Mouse (Mus musculus) lung, postnatal 0 days (tissue): ENCODE data around the gene Ubr7. TPM values are rescaled to one million over a fixed set of nuclear protein-coding genes. Genes with fewer than 3 reads are reported as not detected.

Experiments
- ATAC-seq: fragments of 200-750 bp; cut with Nextera tagmentation; 2 replicates; pipeline ENCODE4 v1.8.0; 2017; ENCODE audit warnings: moderate library complexity
- DNase-seq: peaks from one replicate; pipeline ENCODE4 v3.0.0-alpha.2; 2016; ENCODE audit warnings: low spot score
- H3K27ac ChIP-seq: fragments of 300-500 bp; sonication (generic); 2 replicates; pipeline ENCODE4 v1.5.1; 2014; ENCODE audit warnings: antibody characterized with exemption, mild to moderate bottlenecking, low read length, mixed read lengths
- H3K27me3 ChIP-seq: fragments of 300-500 bp; sonication (generic); replicated peaks from 2 replicates; pipeline ENCODE4 v1.6.1; 2014; ENCODE audit warnings: low read length, mixed read lengths; ENCODE audit not compliant: insufficient read depth
- H3K36me3 ChIP-seq: fragments of 300-500 bp; sonication (generic); 2 replicates; pipeline ENCODE4 v1.6.1; 2014; ENCODE audit warnings: low read length, mixed read lengths; ENCODE audit not compliant: insufficient read depth
- H3K4me1 ChIP-seq: fragments of 300-500 bp; sonication (generic); 2 replicates; pipeline ENCODE4 v1.6.1; 2014; ENCODE audit warnings: antibody characterized with exemption, low read depth, low read length, mixed read lengths; ENCODE audit not compliant: insufficient read depth
- H3K4me2 ChIP-seq: fragments of 300-500 bp; sonication (generic); replicated peaks from 2 replicates; pipeline ENCODE4 v1.6.1; 2014; ENCODE audit warnings: low read depth, mild to moderate bottlenecking, low read length, moderate library complexity, mixed read lengths
- H3K4me3 ChIP-seq: fragments of 300-500 bp; sonication (generic); 2 replicates; pipeline ENCODE4 v1.5.1; 2014; ENCODE audit warnings: low read depth, low read length
- H3K9ac ChIP-seq: fragments of 300-500 bp; sonication (generic); replicated peaks from 2 replicates; pipeline ENCODE4 v1.6.1; 2014; ENCODE audit warnings: low read depth, mild to moderate bottlenecking
- H3K9me3 ChIP-seq: fragments of 300-500 bp; sonication (generic); 2 replicates; pipeline ENCODE4 v1.6.1; 2016; ENCODE audit warnings: low read length, mixed read lengths
- CTCF ChIP-seq: IDR thresholded peaks from 2 replicates; pipeline ENCODE4 v1.5.1; 2016; ENCODE audit warnings: antibody characterized with exemption, mild to moderate bottlenecking
- EP300 ChIP-seq: IDR thresholded peaks from 2 replicates; pipeline ENCODE4 v1.6.1; 2016; ENCODE audit warnings: antibody characterized with exemption, mild to moderate bottlenecking, control low read depth
- WGBS: fragments of 180-500 bp; shearing (Covaris S2); extraction: QIAGEN DNeasy Blood & Tissue Kit; methylation state at CpG from one replicate; pipeline ENCODE4 v1.1.7; 2014; 5-methylcytosine and 5-hydroxymethylcytosine counted together
- polyA plus RNA-seq: library from polyadenylated mRNA; unstranded; fragments of >200 nt; fragmentation: Nextera tagmentation; extraction: Ambion mirVana; gene quantifications from 2 replicates; pipeline ENCODE4 v1.2.1, GENCODE M21; 2015

Ubr7 gene
- polyA plus RNA-seq, 1 experiment from 2014 or later, result 23.1 TPM

DNA sequence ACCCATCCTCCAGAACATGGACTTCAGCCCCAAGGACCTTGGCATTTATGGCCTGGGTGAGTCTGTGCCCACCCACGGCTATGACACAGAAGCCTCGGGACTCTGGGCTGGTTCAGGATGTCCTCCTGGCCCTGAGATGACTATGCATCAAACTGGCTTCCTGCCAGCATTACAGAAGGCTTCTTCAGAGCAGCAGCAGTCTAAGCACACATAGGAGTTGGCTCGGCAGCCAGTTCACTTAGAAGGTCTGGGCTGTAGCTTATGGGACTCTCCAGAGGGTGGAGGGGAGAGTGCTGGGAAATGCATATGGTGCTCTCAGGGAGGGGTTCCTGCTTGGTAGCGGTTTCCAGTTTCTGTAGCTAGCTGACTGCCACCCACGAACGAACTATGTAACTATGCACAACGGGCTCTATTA, 32.0 kb upstream of the Ubr7 start:
- Histone ChIP-seq H3K27ac (no peak overlapping the region), H3K4me1 (no peaks in the 10 kb centered on the region), H3K4me2 (no peak overlapping the region), H3K9me3 (no peaks in the 10 kb centered on the region), H3K4me3 (no peak overlapping the region), H3K27me3 (no peaks in the 10 kb centered on the region), H3K9ac (no peak overlapping the region), H3K36me3 (no peaks in the 10 kb centered on the region)
- 61% methylated on average over 7 of the region's 7 CpGs for WGBS
- TF ChIP-seq EP300 (no peak), CTCF (no peak)
- ATAC-seq, result no peak
- no peak for DNase-seq

DNA sequence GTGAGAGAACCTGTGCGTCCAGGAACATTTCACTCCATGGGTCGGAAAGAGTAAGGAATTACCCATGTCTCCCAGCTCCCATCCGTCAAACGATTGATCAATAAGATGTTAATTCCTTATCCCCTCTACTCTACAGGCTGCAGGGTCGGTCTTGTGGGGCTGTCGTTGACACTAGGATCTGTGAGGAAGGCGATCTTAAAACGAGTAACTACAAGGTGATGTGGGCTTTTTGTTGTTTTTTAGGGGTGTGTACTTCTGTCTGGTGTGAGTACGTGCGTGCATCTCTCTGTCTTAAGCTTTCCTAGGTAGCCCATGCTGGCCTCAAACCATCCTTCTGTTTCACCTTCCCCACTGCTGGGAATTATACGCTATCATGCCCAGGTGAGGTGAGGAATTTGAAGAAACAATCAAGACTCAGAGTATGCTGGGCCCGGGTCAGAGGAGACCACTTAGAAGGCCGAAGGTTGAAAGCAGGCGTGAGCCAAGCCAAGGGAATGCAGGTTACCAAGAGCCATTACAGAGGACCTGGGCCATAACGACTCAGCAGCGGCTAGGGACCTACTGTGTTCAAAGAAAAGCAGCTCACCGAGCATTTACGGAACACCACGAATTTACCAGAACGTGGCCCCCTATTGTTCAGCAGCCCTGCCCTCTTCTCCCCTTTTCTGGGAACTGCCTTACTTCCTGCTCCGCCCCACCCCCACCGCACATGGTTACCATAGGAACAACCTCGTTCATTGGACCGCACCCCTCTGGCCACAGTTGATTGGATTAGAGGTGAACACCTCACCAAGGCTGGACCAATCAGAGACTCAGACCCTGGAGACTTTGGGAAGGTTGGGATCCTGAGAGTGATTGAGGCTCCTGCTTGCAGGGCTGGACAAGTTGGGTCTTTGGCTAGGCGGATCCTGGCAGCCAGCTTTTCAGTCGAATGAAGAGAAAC, 27.6 kb upstream of the Ubr7 start:
- H3K9me3 ChIP-seq, result no peaks in the 10 kb centered on the region
- ATAC-seq (peak; percentile 95), DNase-seq (peak; percentile 83)
- no peak overlapping the region for H3K4me3 ChIP-seq
- no peaks in the 10 kb centered on the region; the same call in 1 of the 2 replicates for H3K4me1 ChIP-seq
- WGBS, result 35% methylated on average over 26 of the region's 26 CpGs
- H3K9ac ChIP-seq, result no peak overlapping the region
- no peaks in the 10 kb centered on the region for H3K27me3 ChIP-seq
- no peaks in the 10 kb centered on the region for H3K36me3 ChIP-seq
- H3K27ac ChIP-seq, result no peak overlapping the region; the same call in 1 of the 2 replicates
- H3K4me2 ChIP-seq, result peak overlapping the region; percentile 17; the same call in 1 of the 2 replicates
- no peak for TF ChIP-seq EP300

DNA sequence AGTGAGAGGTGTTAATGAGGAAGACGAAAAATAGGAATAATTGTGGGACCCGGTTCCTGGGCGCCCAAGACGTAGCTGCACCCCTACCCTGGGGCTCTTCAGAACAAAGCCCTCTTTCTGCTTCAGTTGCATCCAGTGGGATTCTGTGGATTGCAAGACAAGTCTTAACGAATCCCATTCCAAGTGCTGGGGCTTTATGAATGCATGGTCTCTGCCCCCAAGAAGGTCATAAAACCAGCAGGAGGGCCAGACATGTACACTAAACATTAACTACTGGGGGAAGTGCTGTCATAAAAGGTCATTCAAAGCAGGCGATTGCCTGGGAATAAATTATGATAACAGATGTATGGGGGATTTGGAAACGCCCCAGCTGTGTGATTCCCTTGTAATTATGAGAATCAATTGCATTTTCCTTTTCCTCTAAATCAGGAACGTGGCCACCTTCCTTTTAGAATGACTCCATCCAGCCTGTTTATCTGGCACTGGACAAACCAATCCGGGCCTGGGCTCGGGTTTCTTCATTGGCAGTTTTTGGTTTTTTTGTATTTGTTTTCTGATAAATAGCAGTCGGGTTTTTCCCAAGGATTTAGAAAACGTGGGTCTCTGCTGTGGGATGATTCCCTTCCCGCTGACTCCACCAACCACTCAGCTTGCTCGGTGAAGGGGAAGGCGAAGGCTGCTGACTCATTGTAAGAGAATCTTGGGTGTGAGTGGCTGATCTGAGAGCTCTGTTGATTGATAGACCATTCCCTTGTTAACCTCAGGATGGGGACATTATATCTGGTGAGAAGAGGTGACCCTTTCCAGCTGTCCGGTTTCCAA, 26.8 kb upstream of the Ubr7 start:
- Histone ChIP-seq H3K36me3 (no peaks in the 10 kb centered on the region), H3K4me1 (no peaks in the 10 kb centered on the region; the same call in 1 of the 2 replicates), H3K9ac (no peak overlapping the region), H3K9me3 (no peaks in the 10 kb centered on the region), H3K4me3 (no peak overlapping the region), H3K27me3 (no peaks in the 10 kb centered on the region), H3K4me2 (peak overlapping the region; percentile 17; the same call in 1 of the 2 replicates), H3K27ac (no peak overlapping the region)
- 0 out of 2 replicates have a peak, but pooled peaks have one; percentile 1 for ATAC-seq
- DNase-seq, result peak; percentile 10
- WGBS, result 34% methylated on average over 16 of the region's 16 CpGs
- TF ChIP-seq CTCF, result no peak
- no peak for TF ChIP-seq EP300

GRCm38 (mm10) chr12:102733381-102733780, 24.4 kb upstream of the Ubr7 start:
- Histone ChIP-seq H3K9me3 (no peaks in the 10 kb centered on the region), H3K27ac (no peak overlapping the region), H3K27me3 (no peaks in the 10 kb centered on the region), H3K4me2 (no peak overlapping the region), H3K4me1 (no peaks in the 10 kb centered on the region; the same call in 1 of the 2 replicates), H3K36me3 (no peaks in the 10 kb centered on the region), H3K9ac (no peak overlapping the region), H3K4me3 (no peak overlapping the region)
- WGBS, result 5% methylated on average over 4 of the region's 5 CpGs
- DNase-seq (peak; percentile 53), ATAC-seq (no peak)
- peak; percentile 79 for TF ChIP-seq CTCF
- no peak for TF ChIP-seq EP300

GRCm38 (mm10) chr12:102739096-102739495, 18.7 kb upstream of the Ubr7 start:
- Histone ChIP-seq H3K9ac (no peak overlapping the region), H3K27me3 (no peaks in the 10 kb centered on the region), H3K4me1 (no peaks in the 10 kb centered on the region), H3K4me2 (no peak overlapping the region), H3K9me3 (no peaks in the 10 kb centered on the region), H3K27ac (no peak overlapping the region), H3K36me3 (no peaks in the 10 kb centered on the region), H3K4me3 (no peak overlapping the region)
- TF ChIP-seq EP300 (no peak), CTCF (no peak)
- no peak for ATAC-seq
- no peak for DNase-seq
- 68% methylated on average over 5 of the region's 5 CpGs for WGBS

DNA sequence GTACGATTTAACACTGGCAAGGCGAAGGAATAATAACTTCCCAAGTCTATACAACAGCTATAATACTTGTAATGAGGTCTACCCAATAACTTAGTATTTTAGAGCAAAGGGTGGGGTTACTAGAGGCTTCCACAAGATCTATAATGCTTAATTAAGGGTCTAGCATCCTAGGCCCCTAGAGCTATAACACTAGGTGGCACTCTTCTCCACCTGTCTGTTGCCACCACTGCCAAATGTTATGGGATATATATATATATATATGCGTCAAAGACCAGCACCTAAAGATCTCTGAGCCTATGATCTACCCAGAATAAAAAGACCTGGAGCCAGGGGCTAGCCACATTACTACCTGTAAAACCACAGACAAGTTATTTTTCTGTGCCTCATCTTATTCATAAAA, 17.5 kb upstream of the Ubr7 start:
- no peak overlapping the region for H3K4me3 ChIP-seq
- H3K36me3 ChIP-seq, result no peaks in the 10 kb centered on the region
- DNase-seq (peak; percentile 42), ATAC-seq (no peak)
- H3K4me1 ChIP-seq, result peaks cover 5% of the 10 kb centered on the region; the same call in 1 of the 2 replicates
- no peaks in the 10 kb centered on the region for H3K9me3 ChIP-seq
- 59% methylated on average over 3 of the region's 3 CpGs for WGBS
- H3K4me2 ChIP-seq, result no peak overlapping the region
- H3K27ac ChIP-seq, result no peak overlapping the region
- TF ChIP-seq EP300 (no peak), CTCF (peak; percentile 69)
- H3K27me3 ChIP-seq, result no peaks in the 10 kb centered on the region
- H3K9ac ChIP-seq, result no peak overlapping the region
